Mouse (Mus musculus) induced T-regulatory cell, adult 2 months (primary cell): ENCODE measurements around the gene Lrfn5.

Experiments
- DNase-seq: peaks from one replicate; pipeline ENCODE4 v3.0.0-alpha.2; 2012; ENCODE audit warnings: low read depth

Lrfn5 gene

GRCm38 (mm10) chr12:61522829-61523370 is at the start of gene Lrfn5:
Gene Lrfn5 (plus strand): TSS chr12:61523150.
- no peak for DNase-seq

DNA sequence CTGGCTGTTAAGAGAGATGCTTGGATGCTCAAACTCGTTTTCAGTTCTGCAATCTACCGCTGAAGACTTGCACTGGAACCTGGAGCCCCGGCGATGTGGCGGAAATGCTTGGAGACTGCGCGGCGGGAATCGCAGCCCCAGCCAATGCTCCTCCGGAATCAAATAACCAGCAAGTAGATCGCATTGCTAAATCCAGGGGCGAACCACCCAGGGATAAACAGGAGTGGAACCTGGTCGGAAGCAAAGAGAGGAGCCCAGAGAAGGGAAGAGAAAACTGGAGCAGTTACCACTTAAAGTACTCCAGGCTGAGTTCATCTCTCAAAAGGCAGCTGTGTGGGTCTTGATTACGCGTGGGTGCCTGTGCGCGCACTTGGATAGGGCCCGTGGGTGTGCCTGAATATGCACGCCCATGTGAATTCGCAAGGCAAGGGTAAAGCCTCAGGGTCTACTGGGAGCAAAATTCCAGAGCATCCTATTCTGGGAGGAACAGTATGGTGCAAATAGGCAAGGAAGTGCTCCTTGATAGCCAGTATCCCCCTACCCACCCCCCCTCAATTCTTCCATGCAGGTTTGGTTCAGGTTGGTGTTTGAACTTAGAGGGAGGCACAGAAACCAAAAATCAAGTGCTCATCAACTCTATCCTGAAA is 1.3 kb upstream of the Lrfn5 start:
- no peak for DNase-seq

GRCm38 (mm10) chr12:61522148-61522828 is 662 bp upstream of the Lrfn5 start:
- DNase-seq: no peak

DNA sequence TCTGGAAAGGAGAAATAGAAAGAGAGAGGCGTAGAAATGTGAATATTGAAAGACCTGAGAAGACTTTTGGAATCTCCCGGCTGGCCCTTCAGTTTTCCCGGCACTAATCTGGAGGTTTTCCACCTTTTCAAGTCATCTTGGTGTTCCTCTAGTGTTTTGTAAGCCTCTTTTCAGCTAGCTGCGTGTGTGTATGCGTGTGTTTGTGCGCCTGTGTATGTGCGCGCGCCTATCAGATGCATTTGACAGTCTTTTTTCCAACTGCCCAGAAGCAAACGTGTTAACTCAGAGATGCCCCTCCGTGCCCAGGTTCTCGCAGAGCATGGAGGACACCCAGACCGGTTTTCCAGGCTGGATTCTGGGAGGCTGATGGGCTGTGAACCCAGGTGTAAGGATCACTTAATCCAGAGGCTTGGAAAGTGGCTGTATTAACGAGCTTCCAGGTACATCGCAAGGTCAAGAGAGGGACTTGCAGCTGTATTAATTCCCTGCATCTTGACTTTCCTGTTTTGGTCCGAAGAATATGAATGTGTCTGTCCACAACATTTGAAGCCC is 757 bp downstream of the Lrfn5 start:
- no peak for DNase-seq

DNA sequence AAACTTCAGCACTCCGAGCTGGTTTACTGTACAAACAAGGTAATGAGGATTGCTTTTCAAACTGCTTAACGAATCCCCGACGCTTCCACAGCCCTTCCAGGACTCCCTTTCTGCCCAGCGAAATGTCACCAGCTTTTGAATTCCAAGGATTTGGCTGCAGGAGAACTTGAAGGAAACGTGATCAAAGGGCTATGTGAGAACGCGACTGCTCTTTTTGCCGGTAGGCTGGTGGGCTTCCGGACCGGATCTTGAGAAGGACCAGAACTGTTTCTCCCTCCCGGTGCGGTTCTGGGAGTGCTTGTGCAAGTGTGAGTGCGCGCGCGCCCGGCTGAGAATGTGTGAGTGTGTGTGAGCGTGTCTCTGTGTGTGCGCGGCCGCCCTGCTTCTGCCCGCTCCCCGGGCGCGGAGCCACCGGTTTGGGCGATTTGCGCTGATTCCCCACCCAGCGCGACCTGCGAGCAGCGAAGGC is 1.3 kb downstream of the Lrfn5 start:
- no peak for DNase-seq

- no peak for DNase-seq
Measured at GRCm38 (mm10) chr12:61526199-61526598, 3.2 kb downstream of the Lrfn5 start.

- DNase-seq: no peak
Measured at GRCm38 (mm10) chr12:61579949-61580348, 57.0 kb downstream of the Lrfn5 start.

DNA sequence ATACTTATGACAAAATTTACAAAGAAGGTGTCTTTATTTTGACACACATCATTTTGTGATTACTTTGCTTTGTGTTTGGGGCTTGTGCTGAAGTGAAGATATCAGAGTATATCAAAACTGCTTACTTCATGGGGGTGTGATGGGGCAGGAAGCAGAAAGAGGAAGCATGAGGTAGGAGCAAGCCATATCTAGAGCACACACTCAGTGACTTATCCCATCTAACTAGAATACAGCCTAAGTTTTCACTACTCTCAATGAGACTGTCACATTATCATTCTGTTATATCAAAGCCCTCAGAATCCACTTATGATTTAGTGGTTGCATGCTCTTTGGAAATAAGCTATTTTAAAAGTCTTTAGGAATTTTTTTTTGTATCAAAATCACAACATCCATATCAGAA is 77.4 kb downstream of the Lrfn5 start:
- DNase-seq: no peak

DNA sequence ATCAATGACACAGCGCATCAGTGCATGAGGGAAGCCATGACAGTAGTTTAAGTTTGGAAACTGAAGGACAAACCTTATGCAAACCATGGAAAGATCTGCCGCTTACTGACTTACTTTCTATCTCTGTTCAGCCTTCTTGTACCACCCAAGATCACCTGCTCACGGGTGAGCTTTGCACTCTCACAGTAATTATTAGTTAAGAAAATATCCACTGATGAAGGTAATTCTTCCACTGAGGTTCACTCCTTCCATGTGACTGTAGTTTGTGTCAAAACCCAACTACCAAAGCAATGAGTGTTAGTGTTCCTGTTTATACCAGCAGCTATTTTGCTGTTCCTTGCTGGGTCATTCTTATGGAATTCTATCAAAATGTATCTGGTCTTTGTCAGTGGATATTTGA is 84.9 kb downstream of the Lrfn5 start:
- DNase-seq: no peak

GRCm38 (mm10) chr12:61610081-61610480 is 87.1 kb downstream of the Lrfn5 start:
- no peak for DNase-seq

GRCm38 (mm10) chr12:61624532-61624931 is 101.6 kb downstream of the Lrfn5 start:
- DNase-seq: no peak

DNA sequence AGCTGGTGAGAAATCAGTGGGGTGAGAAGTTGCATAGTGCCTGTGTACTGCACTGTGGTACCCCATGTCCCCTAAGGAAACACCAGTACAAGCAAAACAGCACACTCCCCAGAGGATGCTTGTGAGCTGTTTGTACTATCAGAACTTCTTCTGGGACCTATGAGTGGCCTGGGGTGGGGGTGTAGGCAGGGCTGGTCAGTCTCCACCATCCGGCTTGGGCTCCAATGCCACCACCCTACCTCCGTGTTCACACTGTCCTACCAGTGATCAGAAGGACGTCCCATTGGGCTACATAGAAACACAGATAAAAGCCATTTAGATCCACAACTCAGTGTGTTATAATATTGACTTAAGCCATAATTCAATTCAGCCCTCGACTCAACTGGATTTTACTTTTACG is 131.4 kb downstream of the Lrfn5 start:
- DNase-seq: no peak

- no peak for DNase-seq
Measured at GRCm38 (mm10) chr12:61723158-61723557, 200.2 kb downstream of the Lrfn5 start.

- DNase-seq: no peak
Measured at GRCm38 (mm10) chr12:61807073-61807605, 284.2 kb downstream of the Lrfn5 start.

GRCm38 (mm10) chr12:61823601-61824000 is 300.7 kb downstream of the Lrfn5 start:
- DNase-seq: no peak

GRCm38 (mm10) chr12:61826311-61826710 is 303.4 kb downstream of the Lrfn5 start:
- no peak for DNase-seq

DNA sequence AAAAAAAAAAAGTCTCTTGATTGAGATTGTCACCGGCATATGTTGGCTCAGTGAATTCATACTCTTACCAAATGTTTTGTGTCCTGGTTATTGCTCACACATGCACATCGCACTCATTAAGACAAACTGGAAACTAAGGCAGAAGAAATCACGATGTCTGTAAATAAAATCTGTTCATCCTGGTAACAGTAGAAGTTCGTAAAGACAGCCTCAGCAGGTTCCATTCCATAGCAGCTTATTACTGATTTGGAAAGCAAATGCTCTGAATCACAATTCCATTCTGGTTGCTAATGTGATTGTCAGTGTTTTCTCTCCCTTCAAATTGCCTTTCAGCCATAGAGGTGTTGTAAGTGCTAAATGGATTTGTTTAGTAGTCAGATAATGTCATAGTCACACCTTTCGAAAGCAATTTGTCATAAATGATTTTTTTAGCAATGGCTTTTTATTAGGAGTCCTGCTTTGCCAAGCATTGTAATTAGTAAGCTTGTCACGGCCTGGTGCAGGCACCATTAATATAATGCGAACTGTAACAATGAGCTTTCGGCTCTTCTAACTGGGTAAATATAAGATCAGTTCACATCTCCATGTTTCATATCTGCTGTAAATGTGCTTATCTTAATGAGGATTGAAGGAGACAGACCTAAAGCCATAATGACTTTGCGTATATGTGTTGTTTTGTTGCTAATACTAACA is 319.8 kb downstream of the Lrfn5 start:
- no peak for DNase-seq

- DNase-seq: no peak
Measured at GRCm38 (mm10) chr12:61854183-61854582, 331.2 kb downstream of the Lrfn5 start.
